Mouse (Mus musculus) intestine, embryonic 15.5 days (tissue): ENCODE data around the gene Ift88. TPM values are rescaled to one million over a fixed set of nuclear protein-coding genes. Genes with fewer than 3 reads are reported as not detected.
A peak's percentile ranks its signal among the peaks of the same experiment; 100 is the strongest.

Experiments
- ATAC-seq: fragments of 200-750 bp; cut with Nextera tagmentation; 2 replicates; pipeline ENCODE4 v1.8.0; 2017; ENCODE audit warnings: moderate TSS enrichment, moderate library complexity
- H3K27ac ChIP-seq: fragments of 300-500 bp; sonication (generic); 2 replicates; pipeline ENCODE4 v1.5.1; 2015; ENCODE audit warnings: mild to moderate bottlenecking, inconsistent platforms
- H3K27me3 ChIP-seq: fragments of 300-500 bp; sonication (generic); replicated peaks from 2 replicates; pipeline ENCODE4 v1.6.1; 2015; ENCODE audit warnings: inconsistent platforms
- H3K36me3 ChIP-seq: fragments of 300-500 bp; sonication (generic); 2 replicates; pipeline ENCODE4 v1.6.1; 2015; ENCODE audit warnings: inconsistent platforms
- H3K4me1 ChIP-seq: fragments of 300-500 bp; sonication (generic); replicated peaks from 2 replicates; pipeline ENCODE4 v1.6.1; 2015; ENCODE audit warnings: inconsistent platforms
- H3K4me2 ChIP-seq: fragments of 300-500 bp; sonication (generic); replicated peaks from 2 replicates; pipeline ENCODE4 v1.6.1; 2015; ENCODE audit warnings: mild to moderate bottlenecking, inconsistent platforms
- H3K4me3 ChIP-seq: fragments of 300-500 bp; sonication (generic); replicated peaks from 2 replicates; pipeline ENCODE4 v1.5.1; 2015; ENCODE audit warnings: inconsistent platforms
- H3K9ac ChIP-seq: fragments of 300-500 bp; sonication (generic); 2 replicates; pipeline ENCODE4 v1.6.1; 2015; ENCODE audit warnings: inconsistent platforms
- H3K9me3 ChIP-seq: fragments of 300-500 bp; sonication (generic); 2 replicates; pipeline ENCODE4 v1.6.1; 2016; ENCODE audit warnings: inconsistent platforms
- WGBS: fragments of 180-500 bp; shearing (Covaris S2); methylation state at CpG from one replicate; pipeline ENCODE4 v1.1.7; 2015; 5-methylcytosine and 5-hydroxymethylcytosine counted together
- polyA plus RNA-seq: library from polyadenylated mRNA; unstranded; fragments of >200 nt; fragmentation: Nextera tagmentation; extraction: Ambion mirVana; gene quantifications from 2 replicates; pipeline ENCODE4 v1.2.1, GENCODE M21; 2015

Ift88 gene
- polyA plus RNA-seq, 1 experiment from 2014 or later = 11.9 TPM

DNA sequence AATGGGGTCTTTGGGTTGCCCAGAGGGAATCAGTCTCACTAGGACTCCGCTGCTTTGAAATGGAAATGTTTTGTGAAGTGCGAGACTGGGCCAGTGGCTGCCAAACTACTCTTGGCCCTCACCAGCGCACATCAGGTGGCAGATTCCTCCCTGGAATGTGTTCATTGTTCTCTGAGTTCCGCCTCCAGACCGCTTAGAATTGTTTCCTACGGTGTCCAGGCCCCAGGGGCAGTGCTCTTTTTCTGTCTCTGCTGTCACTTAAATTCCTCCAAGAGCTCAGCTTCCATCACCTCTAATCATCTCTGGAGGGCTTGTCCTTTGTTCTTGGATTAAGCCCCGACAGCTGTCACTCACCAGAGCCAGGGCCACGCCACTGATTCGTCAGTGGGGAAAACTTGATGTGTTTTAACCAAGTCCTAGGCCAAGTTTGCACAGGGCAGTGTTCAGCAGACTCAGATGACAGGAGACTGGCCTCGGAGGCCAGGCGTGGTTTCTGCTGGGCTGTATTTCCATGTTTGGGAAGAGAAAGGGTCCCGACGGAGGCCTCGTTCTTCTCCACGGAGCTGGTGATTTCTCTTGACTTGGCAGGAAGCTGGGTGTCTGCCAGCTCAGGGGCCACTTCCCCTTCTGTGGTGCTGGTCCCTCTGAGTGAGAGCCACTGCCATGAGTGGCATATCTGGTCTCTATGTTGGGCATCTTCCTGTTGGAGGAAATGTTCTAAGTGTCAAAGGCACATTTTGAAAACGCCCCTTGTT is 113.6 kb downstream of the Ift88 start:
- H3K4me2 ChIP-seq = no peak overlapping the region
- 32% methylated on average over 16 of the region's 16 CpGs for WGBS

DNA sequence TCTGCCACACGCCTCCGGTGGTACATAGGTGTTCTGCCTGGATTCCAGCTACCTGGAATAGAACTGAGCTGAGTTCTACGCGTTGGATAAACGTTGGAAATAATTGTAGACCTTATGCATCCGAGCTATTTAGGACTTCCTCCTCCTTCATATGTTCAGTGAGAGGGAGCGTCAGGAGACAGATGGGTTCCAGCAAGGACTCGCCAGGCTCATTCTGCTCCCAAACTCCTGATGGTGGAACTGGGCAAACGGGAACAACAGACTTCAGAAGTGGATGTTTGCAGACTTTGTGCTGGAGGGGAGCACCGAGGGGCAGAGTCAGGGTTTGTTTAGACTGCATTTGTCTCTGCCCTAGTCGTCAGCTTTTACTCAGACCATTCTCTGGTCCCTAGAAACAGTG is 116.8 kb downstream of the Ift88 start:
- Histone ChIP-seq H3K4me1 (peaks cover 13% of the 10 kb centered on the region; the same call in 1 of the 2 replicates), H3K4me2 (no peak overlapping the region), H3K27ac (no peak overlapping the region), H3K4me3 (no peak overlapping the region), H3K9me3 (no peaks in the 10 kb centered on the region), H3K36me3 (no peaks in the 10 kb centered on the region), H3K9ac (no peak overlapping the region), H3K27me3 (no peaks in the 10 kb centered on the region)
- 71% methylated on average over 11 of the region's 11 CpGs for WGBS
- no peak for ATAC-seq

More for the DNA sequence above, 113.6 kb downstream of the Ift88 start:
- no peaks in the 10 kb centered on the region for H3K36me3 ChIP-seq
- H3K9ac ChIP-seq = no peak overlapping the region
- H3K27ac ChIP-seq = peak overlapping the region; percentile 61
- H3K4me1 ChIP-seq = peaks cover 30% of the 10 kb centered on the region
- ATAC-seq = 0 out of 2 replicates have a peak, but pooled peaks have one; percentile 27
- no peak overlapping the region for H3K4me3 ChIP-seq
- H3K9me3 ChIP-seq = no peaks in the 10 kb centered on the region
- 0 out of 2 replicates have a peak, but pooled peaks cover 3% of the 10 kb centered on the region for H3K27me3 ChIP-seq

DNA sequence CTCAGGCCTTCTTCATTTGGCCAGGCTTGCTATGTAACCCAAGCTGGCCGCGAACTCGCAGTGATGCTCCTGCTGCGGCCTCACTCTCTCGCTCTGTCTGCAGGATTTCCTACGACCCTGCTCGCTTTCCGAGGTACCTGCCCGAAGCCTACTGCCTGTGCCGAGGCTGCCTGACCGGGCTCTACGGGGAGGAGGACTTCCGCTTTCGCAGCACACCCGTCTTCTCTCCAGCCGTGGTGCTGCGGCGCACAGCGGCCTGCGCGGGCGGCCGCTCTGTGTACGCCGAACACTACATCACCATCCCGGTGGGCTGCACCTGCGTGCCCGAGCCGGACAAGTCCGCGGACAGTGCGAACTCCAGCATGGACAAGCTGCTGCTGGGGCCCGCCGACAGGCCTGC is 118.4 kb downstream of the Ift88 start:
- H3K4me1 ChIP-seq = peaks cover 6% of the 10 kb centered on the region
- H3K9ac ChIP-seq = no peak overlapping the region
- H3K36me3 ChIP-seq = no peaks in the 10 kb centered on the region
- no peaks in the 10 kb centered on the region for H3K9me3 ChIP-seq
- H3K4me3 ChIP-seq = no peak overlapping the region
- no peak for ATAC-seq
- H3K27ac ChIP-seq = no peak overlapping the region
- no peaks in the 10 kb centered on the region for H3K27me3 ChIP-seq
- WGBS = 72% methylated on average over 34 of the region's 34 CpGs
- no peak overlapping the region for H3K4me2 ChIP-seq

- ATAC-seq = no peak
- Histone ChIP-seq H3K27me3 (no peaks in the 10 kb centered on the region), H3K9me3 (no peaks in the 10 kb centered on the region), H3K4me1 (no peaks in the 10 kb centered on the region; the same call in 1 of the 2 replicates), H3K4me3 (no peak overlapping the region), H3K27ac (no peak overlapping the region), H3K36me3 (no peaks in the 10 kb centered on the region), H3K9ac (no peak overlapping the region), H3K4me2 (no peak overlapping the region)
- 85% methylated on average over 13 of the region's 13 CpGs for WGBS
These were observed 119.7 kb downstream of the Ift88 start for GRCm38 (mm10) chr14:57543420-57544039.

GRCm38 (mm10) chr14:57545526-57545925 is 121.7 kb downstream of the Ift88 start:
- H3K9ac ChIP-seq = no peak overlapping the region
- H3K27me3 ChIP-seq = no peaks in the 10 kb centered on the region
- H3K27ac ChIP-seq = no peak overlapping the region
- H3K4me1 ChIP-seq = no peaks in the 10 kb centered on the region; the same call in 1 of the 2 replicates
- H3K4me3 ChIP-seq = no peak overlapping the region
- H3K4me2 ChIP-seq = no peak overlapping the region
- no peaks in the 10 kb centered on the region for H3K9me3 ChIP-seq
- H3K36me3 ChIP-seq = 0 out of 2 replicates have a peak, but pooled peaks cover 3% of the 10 kb centered on the region
- no peak for ATAC-seq
- WGBS = 84% methylated on average over 17 of the region's 17 CpGs

DNA sequence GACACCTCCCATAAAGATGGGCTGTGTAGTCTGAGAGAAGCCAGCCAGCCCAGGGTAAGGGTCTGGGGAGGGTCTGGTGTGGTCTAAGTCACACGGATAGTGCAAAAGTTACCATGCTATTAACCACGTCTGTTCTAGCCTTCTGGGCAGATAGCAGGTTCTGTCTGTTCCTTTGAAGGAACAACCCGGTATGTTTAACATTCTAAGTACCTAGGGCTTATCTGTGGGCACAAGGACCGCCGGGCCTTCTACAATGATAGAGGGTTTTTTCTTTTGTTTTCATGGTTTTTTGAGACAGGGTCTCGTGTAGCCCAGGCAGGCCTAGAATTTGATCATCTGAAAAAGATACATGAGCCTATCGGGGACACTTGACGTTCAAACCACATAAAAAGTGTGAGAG is 122.3 kb downstream of the Ift88 start:
- Histone ChIP-seq H3K4me2 (no peak overlapping the region; the same call in 1 of the 2 replicates), H3K27ac (peak overlapping the region; percentile 62), H3K9me3 (no peaks in the 10 kb centered on the region), H3K27me3 (no peaks in the 10 kb centered on the region), H3K36me3 (0 out of 2 replicates have a peak, but pooled peaks cover 3% of the 10 kb centered on the region), H3K4me1 (no peaks in the 10 kb centered on the region; the same call in 1 of the 2 replicates), H3K9ac (no peak overlapping the region), H3K4me3 (no peak overlapping the region)
- ATAC-seq = no peak
- whole genome bisulfite sequencing = 75% methylated on average over 8 of the region's 8 CpGs

GRCm38 (mm10) chr14:57546557-57547021 is 122.7 kb downstream of the Ift88 start:
- no peaks in the 10 kb centered on the region; the same call in 1 of the 2 replicates for H3K4me1 ChIP-seq
- peak; percentile 94 for ATAC-seq
- no peaks in the 10 kb centered on the region for H3K9me3 ChIP-seq
- H3K27me3 ChIP-seq = no peaks in the 10 kb centered on the region
- no peak overlapping the region for H3K4me3 ChIP-seq
- peak overlapping the region; percentile 14; the same call in 1 of the 2 replicates for H3K4me2 ChIP-seq
- WGBS = 19% methylated on average over 13 of the region's 13 CpGs
- 0 out of 2 replicates have a peak, but pooled peaks cover 3% of the 10 kb centered on the region for H3K36me3 ChIP-seq
- H3K27ac ChIP-seq = peak overlapping the region; percentile 62
- no peak overlapping the region for H3K9ac ChIP-seq

DNA sequence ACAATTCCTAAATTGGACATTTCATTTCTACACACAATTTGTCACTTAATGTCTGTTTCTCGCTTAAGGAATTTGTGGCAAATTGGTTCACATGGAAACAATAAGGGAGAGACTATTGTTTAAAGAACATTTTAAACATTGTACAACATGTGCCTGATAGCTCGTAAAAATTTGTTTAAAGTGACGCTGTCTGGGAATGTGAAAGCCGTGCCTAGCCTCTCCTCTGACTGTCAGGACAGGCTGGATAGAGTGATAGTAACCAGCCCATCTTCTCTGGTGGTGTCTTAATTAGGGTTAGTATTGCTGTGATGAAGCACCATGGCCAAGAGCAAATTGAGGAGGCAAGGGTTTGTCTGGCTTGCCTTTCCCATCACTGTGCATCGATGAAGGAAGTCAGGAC is 123.2 kb downstream of the Ift88 start:
- no peak overlapping the region for H3K9ac ChIP-seq
- ATAC-seq = peak; percentile 82
- WGBS = 39% methylated on average over 5 of the region's 5 CpGs
- H3K9me3 ChIP-seq = no peaks in the 10 kb centered on the region
- H3K27me3 ChIP-seq = no peaks in the 10 kb centered on the region
- H3K27ac ChIP-seq = peak overlapping the region; percentile 66
- no peaks in the 10 kb centered on the region; the same call in 1 of the 2 replicates for H3K4me1 ChIP-seq
- H3K36me3 ChIP-seq = 0 out of 2 replicates have a peak, but pooled peaks cover 3% of the 10 kb centered on the region
- H3K4me2 ChIP-seq = no peak overlapping the region
- H3K4me3 ChIP-seq = no peak overlapping the region

- Histone ChIP-seq H3K4me2 (no peak overlapping the region), H3K9ac (no peak overlapping the region), H3K36me3 (0 out of 2 replicates have a peak, but pooled peaks cover 3% of the 10 kb centered on the region), H3K4me3 (no peak overlapping the region), H3K27ac (no peak overlapping the region), H3K9me3 (no peaks in the 10 kb centered on the region), H3K4me1 (no peaks in the 10 kb centered on the region), H3K27me3 (no peaks in the 10 kb centered on the region)
- no peak for ATAC-seq
These were observed 129.1 kb downstream of the Ift88 start for GRCm38 (mm10) chr14:57552945-57553344.

GRCm38 (mm10) chr14:57554434-57554833 is 130.6 kb downstream of the Ift88 start:
- Histone ChIP-seq H3K36me3 (no peaks in the 10 kb centered on the region), H3K4me2 (no peak overlapping the region), H3K9me3 (no peaks in the 10 kb centered on the region), H3K9ac (no peak overlapping the region), H3K4me3 (no peak overlapping the region), H3K27ac (no peak overlapping the region), H3K4me1 (no peaks in the 10 kb centered on the region), H3K27me3 (no peaks in the 10 kb centered on the region)
- 92% methylated on average over 5 of the region's 5 CpGs for WGBS
- no peak for ATAC-seq

DNA sequence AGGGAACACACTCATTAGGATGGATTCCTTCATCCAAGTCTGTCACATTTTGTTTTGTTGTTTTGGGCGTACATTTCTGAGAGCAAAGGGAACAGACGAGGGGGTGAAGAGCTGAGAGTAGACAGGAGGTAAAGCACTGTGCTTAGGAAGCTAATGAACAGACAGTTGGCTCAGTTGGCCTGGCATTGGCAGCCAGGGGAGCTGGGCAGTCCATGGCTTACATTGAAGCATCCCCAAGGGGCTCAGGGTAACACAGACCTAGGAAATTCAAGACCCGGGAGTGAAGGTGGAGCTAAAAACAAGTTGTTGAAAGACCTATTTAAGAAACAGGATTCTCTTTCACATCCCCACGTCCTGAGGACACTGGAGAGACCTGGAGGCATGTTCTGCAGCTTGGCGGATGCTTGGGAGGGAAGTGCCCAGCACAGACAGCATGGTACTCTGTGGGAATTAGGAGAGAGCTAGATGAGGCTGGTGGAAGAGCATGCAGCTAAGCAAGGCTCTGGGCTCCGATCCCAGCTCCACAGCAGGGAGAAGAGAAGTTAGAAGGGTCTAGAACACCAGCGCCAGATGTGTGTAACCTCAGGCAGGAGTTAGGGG is 131.7 kb downstream of the Ift88 start:
- Histone ChIP-seq H3K4me1 (no peaks in the 10 kb centered on the region), H3K4me3 (no peak overlapping the region), H3K9me3 (no peaks in the 10 kb centered on the region), H3K27ac (no peak overlapping the region), H3K36me3 (0 out of 2 replicates have a peak, but pooled peaks cover 2% of the 10 kb centered on the region), H3K9ac (no peak overlapping the region), H3K4me2 (no peak overlapping the region), H3K27me3 (no peaks in the 10 kb centered on the region)
- ATAC-seq = no peak
- WGBS = 92% methylated on average over 7 of the region's 7 CpGs

GRCm38 (mm10) chr14:57556922-57557321 is 133.1 kb downstream of the Ift88 start:
- no peak for ATAC-seq
- Histone ChIP-seq H3K4me3 (no peak overlapping the region), H3K4me1 (no peaks in the 10 kb centered on the region), H3K9ac (no peak overlapping the region), H3K9me3 (no peaks in the 10 kb centered on the region), H3K27ac (no peak overlapping the region), H3K4me2 (no peak overlapping the region), H3K27me3 (no peaks in the 10 kb centered on the region), H3K36me3 (0 out of 2 replicates have a peak, but pooled peaks cover 2% of the 10 kb centered on the region)
- 91% methylated on average over 1 of the region's 1 CpGs for WGBS
